Mouse (Mus musculus): Measurements from ENCODE around the gene Plpp3.

DNA sequence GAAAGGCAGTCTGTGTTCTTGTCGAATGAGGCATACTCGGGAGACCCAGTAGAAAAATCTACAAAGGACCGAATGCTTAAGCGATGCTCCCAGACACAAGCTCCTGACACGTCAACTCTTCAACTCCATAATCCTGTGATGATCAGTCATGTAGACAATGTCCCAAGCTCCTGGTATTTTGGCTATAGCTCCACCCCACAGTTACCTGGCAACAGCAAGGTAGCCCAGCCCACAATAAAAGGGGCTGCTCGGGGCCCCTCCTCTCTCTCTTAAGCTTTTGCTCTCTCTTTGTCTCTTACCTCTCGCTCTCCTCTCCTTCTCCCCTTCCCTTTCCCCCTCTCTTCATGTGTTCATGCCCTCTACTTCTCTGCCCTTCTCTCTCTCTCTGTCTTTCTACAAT lies 83.1 kb downstream of the Plpp3 start:
- TF ChIP-seq CTCF (IDR thresholded peaks at IDR 0.05; ENCODE audit: low read depth) (no peak), EP300 (optimal IDR thresholded peaks at IDR 0.05) (no peak)
